Mouse (Mus musculus) right cerebral cortex, postnatal 36 days (tissue): ENCODE results near the gene Olfr732.

Source experiments
- DNase-seq, 2 experiments: peaks; one replicate each; pipeline ENCODE4 v3.0.0; 2022; ENCODE audit warnings: low spot score in 2 of 2, mixed read lengths in 1 of 2

Gene Olfr732

GRCm38 (mm10) chr14:50284106-50284505, at the start of gene Olfr732:
Gene Olfr732 (minus strand): TSS chr14:50284206.
- no peak for DNase-seq

DNA sequence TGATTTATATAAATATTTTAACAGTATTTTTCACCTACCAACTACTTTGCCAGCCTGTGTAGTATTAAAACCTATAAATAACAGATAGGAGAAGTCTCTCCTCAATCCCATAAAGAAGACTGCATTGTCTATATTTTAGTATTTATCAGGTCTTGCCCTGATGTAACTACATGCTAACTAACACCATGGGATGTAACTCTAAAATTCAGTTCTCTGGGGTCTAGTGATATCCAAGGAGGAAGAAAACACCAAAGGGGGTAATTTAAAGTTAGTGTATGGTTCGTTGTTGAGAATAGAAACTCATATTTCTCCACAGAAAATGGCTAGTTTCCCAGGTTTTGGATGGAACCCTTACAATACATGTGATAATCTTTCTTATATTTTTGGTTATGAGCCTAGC, 42.7 kb upstream of the Olfr732 start, which contains the start of gene Olfr734:
Gene Olfr734, minus strand, starts transcription at position 101 of the 400 bp plus-strand sequence.
- DNase-seq, result no peak

GRCm38 (mm10) chr14:50301422-50301821, 17.4 kb upstream of the Olfr732 start, which contains the start of gene Olfr733:
Gene Olfr733 (minus strand): TSS chr14:50301522.
- no peak for DNase-seq

- no peak for DNase-seq
These were observed 42.2 kb downstream of the Olfr732 start, which contains the start of gene Olfr731 for GRCm38 (mm10) chr14:50241766-50242165. Gene Olfr731 (minus strand): TSS chr14:50241866.
